Mouse (Mus musculus) lung, embryonic 14.5 days (tissue): Measurements from ENCODE around the gene Angptl6. TPM values are rescaled to one million over a fixed set of nuclear protein-coding genes. Genes with fewer than 3 reads are reported as not detected.

Source experiments
- ATAC-seq: fragments of 200-750 bp; cut with Nextera tagmentation; 2 replicates; pipeline ENCODE4 v1.8.0; 2017; ENCODE audit warnings: mild to moderate bottlenecking, moderate TSS enrichment, moderate library complexity; ENCODE audit not compliant: insufficient read depth
- DNase-seq: peaks from one replicate; pipeline ENCODE4 v3.0.0-alpha.2; 2015
- H3K27ac ChIP-seq: fragments of 300-500 bp; sonication (generic); 2 replicates; pipeline ENCODE4 v1.5.1; 2014; ENCODE audit warnings: low read depth, mild to moderate bottlenecking, moderate library complexity
- H3K27me3 ChIP-seq: fragments of 300-500 bp; sonication (generic); 2 replicates; pipeline ENCODE4 v1.6.1; 2014; ENCODE audit warnings: low read length, control low read depth; ENCODE audit not compliant: insufficient read depth
- H3K36me3 ChIP-seq: fragments of 300-500 bp; sonication (generic); 2 replicates; pipeline ENCODE4 v1.6.1; 2014; ENCODE audit warnings: control low read depth; ENCODE audit not compliant: insufficient read depth
- H3K4me1 ChIP-seq: fragments of 300-500 bp; sonication (generic); 2 replicates; pipeline ENCODE4 v1.6.1; 2014; ENCODE audit warnings: antibody characterized with exemption, control low read depth; ENCODE audit not compliant: insufficient read depth
- H3K4me2 ChIP-seq: fragments of 300-500 bp; sonication (generic); 2 replicates; pipeline ENCODE4 v1.6.1; 2014; ENCODE audit warnings: mild to moderate bottlenecking
- H3K4me3 ChIP-seq: fragments of 300-500 bp; sonication (generic); 2 replicates; pipeline ENCODE4 v1.5.1; 2014; ENCODE audit warnings: low read depth, low read length
- H3K9ac ChIP-seq: fragments of 300-500 bp; sonication (generic); 2 replicates; pipeline ENCODE4 v1.6.1; 2014
- H3K9me3 ChIP-seq: fragments of 300-500 bp; sonication (generic); 2 replicates; pipeline ENCODE4 v1.6.1; 2016; ENCODE audit warnings: low read depth, low read length, control low read depth
- CTCF ChIP-seq: IDR thresholded peaks from 2 replicates; pipeline ENCODE4 v1.5.1; 2016; ENCODE audit warnings: antibody characterized with exemption, low read depth
- WGBS: fragments of 180-500 bp; shearing (Covaris S2); extraction: QIAGEN DNeasy Blood & Tissue Kit; methylation state at CpG from one replicate; pipeline ENCODE4 v1.1.7; 2014; 5-methylcytosine and 5-hydroxymethylcytosine counted together
- polyA plus RNA-seq: library from polyadenylated mRNA; unstranded; fragments of >200 nt; fragmentation: Nextera tagmentation; extraction: Ambion mirVana; gene quantifications from 2 replicates; pipeline ENCODE4 v1.2.1, GENCODE M21; 2014

The Angptl6 gene
- polyA plus RNA-seq, 1 experiment from 2014 or later, result 1.9 TPM

GRCm38 (mm10) chr9:20870211-20871173 lies 9.0 kb downstream of the Angptl6 start:
- Histone ChIP-seq H3K4me1 (no peaks in the 10 kb centered on the region), H3K27ac (no peak overlapping the region), H3K9me3 (no peaks in the 10 kb centered on the region), H3K4me2 (no peak overlapping the region), H3K9ac (no peak overlapping the region), H3K27me3 (peaks cover 23% of the 10 kb centered on the region), H3K4me3 (no peak overlapping the region), H3K36me3 (no peaks in the 10 kb centered on the region)
- 70% methylated on average over 12 of the region's 12 CpGs for WGBS
- ATAC-seq, result no peak
- DNase-seq, result no peak
- TF ChIP-seq CTCF, result peak; percentile 39

- no peak for TF ChIP-seq CTCF
- DNase-seq (no peak), ATAC-seq (no peak)
- Histone ChIP-seq H3K4me2 (peak overlapping the region; percentile 67), H3K9me3 (no peaks in the 10 kb centered on the region), H3K4me1 (no peaks in the 10 kb centered on the region), H3K9ac (no peak overlapping the region), H3K4me3 (peak overlapping the region; percentile 43), H3K27ac (no peak overlapping the region), H3K27me3 (peaks cover 23% of the 10 kb centered on the region), H3K36me3 (no peaks in the 10 kb centered on the region)
- 3% methylated on average over 19 of the region's 19 CpGs for WGBS
Observed at GRCm38 (mm10) chr9:20869246-20869645, 10.3 kb downstream of the Angptl6 start.

GRCm38 (mm10) chr9:20868448-20869001 lies 11.0 kb downstream of the Angptl6 start, which contains the start of gene A230050P20Rik:
Gene A230050P20Rik (plus strand): TSS chr9:20868642.
- no peaks in the 10 kb centered on the region for H3K4me1 ChIP-seq
- H3K4me2 ChIP-seq, result peak within 1 kb of the TSS; percentile 67
- H3K27ac ChIP-seq, result no peak within 1 kb of the TSS
- H3K4me3 ChIP-seq, result peak within 1 kb of the TSS; percentile 43
- 7% methylated on average over 53 of the region's 53 CpGs for WGBS
- peak within 1 kb of the TSS; percentile 61 for H3K9ac ChIP-seq
- no peaks in the 10 kb centered on the region for H3K9me3 ChIP-seq
- peaks cover 23% of the 10 kb centered on the region for H3K27me3 ChIP-seq
- ATAC-seq (peak; percentile 59), DNase-seq (peak; percentile 66)
- H3K36me3 ChIP-seq, result no peaks in the 10 kb centered on the region
- no peak for TF ChIP-seq CTCF

GRCm38 (mm10) chr9:20866879-20867278 lies 12.6 kb downstream of the Angptl6 start:
- no peak overlapping the region for H3K27ac ChIP-seq
- no peak overlapping the region for H3K4me2 ChIP-seq
- no peaks in the 10 kb centered on the region for H3K4me1 ChIP-seq
- no peaks in the 10 kb centered on the region for H3K9me3 ChIP-seq
- no peak for TF ChIP-seq CTCF
- no peak for DNase-seq
- H3K9ac ChIP-seq, result no peak overlapping the region
- WGBS, result 47% methylated on average over 3 of the region's 3 CpGs
- no peak for ATAC-seq
- no peaks in the 10 kb centered on the region for H3K36me3 ChIP-seq
- no peak overlapping the region for H3K4me3 ChIP-seq
- H3K27me3 ChIP-seq, result peaks cover 23% of the 10 kb centered on the region

- TF ChIP-seq CTCF, result no peak
- no peak overlapping the region for H3K4me3 ChIP-seq
- no peaks in the 10 kb centered on the region for H3K36me3 ChIP-seq
- 51% methylated on average over 4 of the region's 4 CpGs for whole genome bisulfite sequencing
- no peaks in the 10 kb centered on the region; the same call in 1 of the 2 replicates for H3K27me3 ChIP-seq
- no peaks in the 10 kb centered on the region for H3K9me3 ChIP-seq
- H3K9ac ChIP-seq, result no peak overlapping the region
- no peak overlapping the region for H3K4me2 ChIP-seq
- DNase-seq, result no peak
- no peak for ATAC-seq
- no peak overlapping the region for H3K27ac ChIP-seq
- no peaks in the 10 kb centered on the region for H3K4me1 ChIP-seq
Observed at GRCm38 (mm10) chr9:20862225-20862624, 17.3 kb downstream of the Angptl6 start.

- peak; percentile 78 for DNase-seq
- Histone ChIP-seq H3K4me1 (no peaks in the 10 kb centered on the region), H3K4me3 (no peak overlapping the region), H3K27me3 (no peaks in the 10 kb centered on the region), H3K9ac (no peak overlapping the region), H3K4me2 (no peak overlapping the region), H3K36me3 (no peaks in the 10 kb centered on the region), H3K9me3 (no peaks in the 10 kb centered on the region), H3K27ac (no peak overlapping the region)
- ATAC-seq, result no peak
- 7% methylated on average over 4 of the region's 4 CpGs for WGBS
- TF ChIP-seq CTCF, result peak; percentile 72
Observed at GRCm38 (mm10) chr9:20861821-20862220, 17.7 kb downstream of the Angptl6 start.

GRCm38 (mm10) chr9:20859926-20860325 lies 19.6 kb downstream of the Angptl6 start:
- TF ChIP-seq CTCF, result no peak
- Histone ChIP-seq H3K4me3 (no peak overlapping the region), H3K9ac (no peak overlapping the region), H3K4me2 (no peak overlapping the region), H3K4me1 (no peaks in the 10 kb centered on the region), H3K36me3 (no peaks in the 10 kb centered on the region), H3K27me3 (no peaks in the 10 kb centered on the region), H3K9me3 (no peaks in the 10 kb centered on the region), H3K27ac (no peak overlapping the region)
- no peak for DNase-seq
- no peak for ATAC-seq
- 44% methylated on average over 6 of the region's 6 CpGs for WGBS
